Mouse (Mus musculus) CH12.LX (cell line): ENCODE data around the gene Irf4. TPM values are rescaled to one million over a fixed set of nuclear protein-coding genes. Genes with fewer than 3 reads are reported as not detected.

ENCODE experiments used
- DNase-seq: peaks from one replicate; pipeline ENCODE4 v3.0.0-alpha.2; 2013; ENCODE audit errors: extremely low read depth
- H3K27ac ChIP-seq: 2 replicates; pipeline ENCODE4 v1.5.1; 2012; ENCODE audit warnings: low read depth, mild to moderate bottlenecking, control low read depth, moderate library complexity; ENCODE audit not compliant: insufficient read depth
- H3K27me3 ChIP-seq: replicated peaks from 2 replicates; pipeline ENCODE3; 2012; ENCODE audit warnings: inconsistent platforms
- H3K36me3 ChIP-seq, 2 experiments: replicated peaks in 1 of 2; 2 replicates each; pipeline versions ENCODE3 to v1.6.1; 2012; ENCODE audit warnings: inconsistent platforms in 1 of 2, low read length in 1 of 2, mild to moderate bottlenecking in 1 of 2, mixed read lengths in 1 of 2, moderate library complexity in 1 of 2; ENCODE audit not compliant: control insufficient read depth in 1 of 2, insufficient read depth in 1 of 2
- H3K4me1 ChIP-seq, 2 experiments: 2 replicates each; pipeline ENCODE4 v1.6.1; 2012; ENCODE audit warnings: inconsistent platforms in 1 of 2, moderate library complexity in 1 of 2; ENCODE audit not compliant: insufficient read depth in 2 of 2, control insufficient read depth in 1 of 2
- H3K4me2 ChIP-seq: 2 replicates; pipeline ENCODE4 v1.6.1; 2012; ENCODE audit warnings: low read depth, mild to moderate bottlenecking, control low read depth; ENCODE audit not compliant: poor library complexity, insufficient read depth, severe bottlenecking
- H3K4me3 ChIP-seq, 3 experiments: fragments of 150-350 bp in 1 of 3; sonication (generic) in 1 of 3; replicated peaks in 1 of 3; 2 replicates each; pipeline versions ENCODE3 to v1.5.1; 2011 to 2012; ENCODE audit warnings: low read depth in 2 of 3, low read length in 2 of 3, mild to moderate bottlenecking in 2 of 3, moderate library complexity in 2 of 3, control low read depth in 1 of 3, improper control_type of control experiment in 1 of 3, inconsistent platforms in 1 of 3, mixed read lengths in 1 of 3; ENCODE audit not compliant: poor library complexity in 1 of 3
- H3K79me2 ChIP-seq: replicated peaks from 2 replicates; pipeline ENCODE4 v1.6.1; 2012; ENCODE audit warnings: mild to moderate bottlenecking, moderate library complexity; ENCODE audit not compliant: control insufficient read depth, poor library complexity, insufficient read depth, severe bottlenecking; ENCODE audit errors: extremely low read depth
- H3K9ac ChIP-seq: 2 replicates; pipeline ENCODE4 v1.6.1; 2012; ENCODE audit warnings: low read depth, mild to moderate bottlenecking, control low read depth, moderate library complexity; ENCODE audit not compliant: insufficient read depth
- H3K9me3 ChIP-seq: replicated peaks from 2 replicates; pipeline ENCODE3; 2012; ENCODE audit warnings: low read length, inconsistent platforms, mixed read lengths
- BHLHE40 ChIP-seq: IDR thresholded peaks from 2 replicates; pipeline ENCODE4 v1.6.1; 2011; ENCODE audit warnings: mild to moderate bottlenecking, low read depth, low read length, improper control_type of control experiment
- CHD1 ChIP-seq: IDR thresholded peaks from 2 replicates; pipeline ENCODE4 v1.6.1; 2012; ENCODE audit warnings: low read depth, low read length, improper control_type of control experiment, inconsistent platforms
- CHD2 ChIP-seq: IDR thresholded peaks from 2 replicates; pipeline ENCODE4 v1.6.1; 2011; ENCODE audit warnings: low read length, improper control_type of control experiment
- CTCF ChIP-seq, 2 experiments: IDR thresholded peaks in 1 of 2; conservative IDR thresholded peaks in 1 of 2; 2 replicates each; pipeline ENCODE4 v1.5.1; 2011 to 2012; ENCODE audit warnings: low read depth in 2 of 2, low read length in 2 of 2, improper control_type of control experiment in 1 of 2, inconsistent platforms in 1 of 2, mild to moderate bottlenecking in 1 of 2, moderate library complexity in 1 of 2
- E2F4 ChIP-seq: IDR thresholded peaks from 2 replicates; pipeline ENCODE4 v1.6.1; 2011; ENCODE audit warnings: low read depth, low read length, improper control_type of control experiment; ENCODE audit not compliant: insufficient replicate concordance
- ELF1 ChIP-seq: IDR thresholded peaks from 2 replicates; pipeline ENCODE4 v1.6.1; 2014; ENCODE audit warnings: low read depth, mild to moderate bottlenecking, inconsistent platforms, low read length, improper control_type of control experiment
- EP300 ChIP-seq: IDR thresholded peaks from 2 replicates; pipeline ENCODE4 v1.6.1; 2011; ENCODE audit warnings: low read length, improper control_type of control experiment
- ETS1 ChIP-seq: conservative IDR thresholded peaks from 2 replicates; pipeline ENCODE4 v1.6.1; 2012; ENCODE audit warnings: low read depth, mild to moderate bottlenecking, inconsistent platforms, low read length, improper control_type of control experiment, moderate library complexity
- GABPA ChIP-seq: IDR thresholded peaks from 2 replicates; pipeline ENCODE4 v1.6.1; 2012; ENCODE audit warnings: low read depth, low read length, improper control_type of control experiment, inconsistent platforms; ENCODE audit not compliant: insufficient replicate concordance
- HCFC1 ChIP-seq: IDR thresholded peaks from 2 replicates; pipeline ENCODE4 v1.6.1; 2012; ENCODE audit warnings: low read depth, mild to moderate bottlenecking, inconsistent platforms, low read length, improper control_type of control experiment
- IRF4 ChIP-seq: IDR thresholded peaks from 2 replicates; pipeline ENCODE4 v1.6.1; 2014; ENCODE audit warnings: low read depth, mild to moderate bottlenecking, inconsistent platforms, low read length, improper control_type of control experiment
- JUN ChIP-seq: IDR thresholded peaks from 2 replicates; pipeline ENCODE4 v1.6.1; 2011; ENCODE audit warnings: low read depth, mild to moderate bottlenecking, low read length, improper control_type of control experiment, moderate library complexity; ENCODE audit not compliant: insufficient read depth
- JUND ChIP-seq: conservative IDR thresholded peaks from 2 replicates; pipeline ENCODE4 v1.6.1; 2011; ENCODE audit warnings: low read depth, low read length, improper control_type of control experiment
- KAT2A ChIP-seq: IDR thresholded peaks from 2 replicates; pipeline ENCODE4 v1.6.1; 2012; ENCODE audit warnings: low read length, improper control_type of control experiment, inconsistent platforms; ENCODE audit not compliant: insufficient replicate concordance
- MAFK ChIP-seq: IDR thresholded peaks from 2 replicates; pipeline ENCODE4 v1.6.1; 2011; ENCODE audit warnings: low read length, improper control_type of control experiment; ENCODE audit not compliant: insufficient replicate concordance
- MAX ChIP-seq: IDR thresholded peaks from 2 replicates; pipeline ENCODE4 v1.6.1; 2011; ENCODE audit warnings: low read length, improper control_type of control experiment
- MAZ ChIP-seq: IDR thresholded peaks from 2 replicates; pipeline ENCODE4 v1.6.1; 2012; ENCODE audit warnings: low read depth, mild to moderate bottlenecking, inconsistent platforms, low read length, improper control_type of control experiment, moderate library complexity
- MEF2A ChIP-seq: IDR thresholded peaks from 2 replicates; pipeline ENCODE4 v1.6.1; 2014; ENCODE audit warnings: low read depth, mild to moderate bottlenecking, inconsistent platforms, low read length, improper control_type of control experiment, borderline replicate concordance
- MXI1 ChIP-seq: IDR thresholded peaks from 2 replicates; pipeline ENCODE4 v1.6.1; 2011; ENCODE audit warnings: mild to moderate bottlenecking, low read depth, low read length, improper control_type of control experiment
- MYC ChIP-seq: IDR thresholded peaks from 2 replicates; pipeline ENCODE4 v1.6.1; 2011; ENCODE audit warnings: low read depth, mild to moderate bottlenecking, improper control_type of control experiment, low read length
- NELFE ChIP-seq: IDR thresholded peaks from 2 replicates; pipeline ENCODE4 v1.6.1; 2011; ENCODE audit warnings: low read depth, low read length, improper control_type of control experiment
- NRF1 ChIP-seq: IDR thresholded peaks from 2 replicates; pipeline ENCODE4 v1.6.1; 2014; ENCODE audit warnings: low read depth, mild to moderate bottlenecking, inconsistent platforms, low read length, improper control_type of control experiment, moderate library complexity
- PAX5 ChIP-seq: IDR thresholded peaks from 2 replicates; pipeline ENCODE4 v1.6.1; 2012; ENCODE audit warnings: low read length, inconsistent platforms, mixed read lengths
- POLR2A ChIP-seq: IDR thresholded peaks from 2 replicates; pipeline ENCODE4 v1.6.1; 2011; ENCODE audit warnings: low read depth, mild to moderate bottlenecking, improper control_type of control experiment, low read length
- POLR2AphosphoS2 ChIP-seq: IDR thresholded peaks from 2 replicates; pipeline ENCODE4 v1.6.1; 2011; ENCODE audit warnings: low read depth, low read length, improper control_type of control experiment
- RAD21 ChIP-seq: IDR thresholded peaks from 2 replicates; pipeline ENCODE4 v1.6.1; 2011; ENCODE audit warnings: low read depth, mild to moderate bottlenecking, low read length, improper control_type of control experiment, moderate library complexity
- RCOR1 ChIP-seq: conservative IDR thresholded peaks from 2 replicates; pipeline ENCODE4 v1.6.1; 2012; ENCODE audit warnings: low read depth, mild to moderate bottlenecking, inconsistent platforms, low read length, improper control_type of control experiment
- SIN3A ChIP-seq: IDR thresholded peaks from 2 replicates; pipeline ENCODE4 v1.6.1; 2012; ENCODE audit warnings: low read length, improper control_type of control experiment, inconsistent platforms
- SMC3 ChIP-seq: IDR thresholded peaks from 2 replicates; pipeline ENCODE4 v1.6.1; 2011; ENCODE audit warnings: low read depth, low read length, improper control_type of control experiment
- TBP ChIP-seq: conservative IDR thresholded peaks from 2 replicates; pipeline ENCODE4 v1.6.1; 2011; ENCODE audit warnings: low read depth, low read length, improper control_type of control experiment
- TCF12 ChIP-seq: IDR thresholded peaks from 2 replicates; pipeline ENCODE4 v1.6.1; 2014; ENCODE audit warnings: low read depth, mild to moderate bottlenecking, inconsistent platforms, low read length, improper control_type of control experiment
- UBTF ChIP-seq: IDR thresholded peaks from 2 replicates; pipeline ENCODE4 v1.6.1; 2012; ENCODE audit warnings: low read depth, mild to moderate bottlenecking, inconsistent platforms, low read length, improper control_type of control experiment, moderate library complexity
- USF1 ChIP-seq: IDR thresholded peaks from 2 replicates; pipeline ENCODE4 v1.6.1; 2014; ENCODE audit warnings: low read depth, mild to moderate bottlenecking, inconsistent platforms, low read length, improper control_type of control experiment
- USF2 ChIP-seq: conservative IDR thresholded peaks from 2 replicates; pipeline ENCODE4 v1.6.1; 2011; ENCODE audit warnings: low read depth, low read length, improper control_type of control experiment
- ZC3H11A ChIP-seq: IDR thresholded peaks from 2 replicates; pipeline ENCODE4 v1.6.1; 2012; ENCODE audit warnings: low read depth, mild to moderate bottlenecking, inconsistent platforms, low read length, improper control_type of control experiment
- ZKSCAN1 ChIP-seq: IDR thresholded peaks from 2 replicates; pipeline ENCODE4 v1.6.1; 2012; ENCODE audit warnings: low read depth, inconsistent platforms, low read length, improper control_type of control experiment, borderline replicate concordance
- ZMIZ1 ChIP-seq: IDR thresholded peaks from 2 replicates; pipeline ENCODE4 v1.6.1; 2012; ENCODE audit warnings: low read depth, mild to moderate bottlenecking, inconsistent platforms, low read length, improper control_type of control experiment
- ZNF384 ChIP-seq: IDR thresholded peaks from 2 replicates; pipeline ENCODE4 v1.6.1; 2012; ENCODE audit warnings: low read depth, low read length, improper control_type of control experiment, inconsistent platforms
- dilution Hi-C: fragments of 300-500 bp; cut with MboI; formaldehyde crosslinking; loops from 2 replicates; pipeline ENCODE4 v1.14.3; 2020; ENCODE audit warnings: low sequenced_read_pairs; ENCODE audit not compliant: extremely low pct_unique_long_range_greater_than_20kb, extremely low pct_ligation_motif_present
- in situ Hi-C: fragments of 300-500 bp; cut with MboI; formaldehyde crosslinking; loops from 3 replicates; pipeline ENCODE4 v1.14.3; 2019; ENCODE audit warnings: low sequenced_read_pairs, low pct_ligation_motif_present, low pct_unique_long_range_greater_than_20kb, mixed read lengths
- polyA plus RNA-seq: library from polyadenylated mRNA; unstranded; fragments of >175 nt; gene quantifications from 2 replicates; pipeline ENCODE4 v1.2.1, GENCODE M21; 2012; ENCODE audit warnings: low read depth; ENCODE audit not compliant: insufficient read length
- total RNA-seq, 2 experiments: library from RNA; depleted of rRNA; stranded (reverse); fragments of 300-350 nt in 1 of 2; fragments of >200 nt in 1 of 2; gene quantifications; 2 replicates each; pipeline ENCODE4 v1.2.3; 2012 to 2014

Gene Irf4
- total and polyA plus RNA-seq, 3 experiments, result 81.7 to 142 (median 115) TPM

GRCm38 (mm10) chr13:30726879-30727278 is 22.1 kb upstream of the Irf4 start:
- peaks cover 42 to 89% of the 10 kb centered on the region in 2 experiments for H3K4me1 ChIP-seq
- H3K4me2 ChIP-seq, result 0 out of 2 replicates have a peak overlapping the region, but pooled peaks have one; percentile 27
- no peak overlapping the region for H3K4me3 ChIP-seq
- dilution Hi-C loops, result no loop called here
- peaks cover 6% of the 10 kb centered on the region for H3K9me3 ChIP-seq
- peak overlapping the region; percentile 90 for H3K27ac ChIP-seq
- no peaks in the 10 kb centered on the region for H3K27me3 ChIP-seq
- H3K9ac ChIP-seq, result no peak overlapping the region
- no peaks in the 10 kb centered on the region for H3K36me3 ChIP-seq
- no peaks in the 10 kb centered on the region for H3K79me2 ChIP-seq
- peak; percentile 80 for TF ChIP-seq IRF4
- no peak for TF ChIP-seq ZC3H11A
- no peak; the same call in 1 of the 2 replicates for TF ChIP-seq USF1
- no peak for TF ChIP-seq TBP
- peak; percentile 97 for TF ChIP-seq MYC
- peak; percentile 92 for TF ChIP-seq BHLHE40
- no peak for TF ChIP-seq GABPA
- TF ChIP-seq CHD1, result 0 out of 2 replicates have a peak, but pooled peaks have one; percentile 56
- TF ChIP-seq MXI1, result peak; percentile 83; the same call in 1 of the 2 replicates
- TF ChIP-seq MAFK, result peak; percentile 27; the same call in 1 of the 2 replicates
- peak; percentile 73 for TF ChIP-seq EP300
- TF ChIP-seq UBTF, result no peak
- TF ChIP-seq NELFE, result no peak
- TF ChIP-seq MAX, result peak; percentile 96
- no peak for TF ChIP-seq CTCF (conservative IDR thresholded peaks at IDR 0.05 in 1 of 2, IDR thresholded peaks at IDR 0.05 in 1 of 2; ENCODE audit: low read depth in 2 of 2, low read length in 2 of 2)
- no peak for TF ChIP-seq POLR2A
- TF ChIP-seq CHD2, result peak; percentile 70
- no peak for TF ChIP-seq E2F4
- TF ChIP-seq POLR2AphosphoS2, result no peak
- TF ChIP-seq NRF1, result no peak
- TF ChIP-seq KAT2A, result no peak
- TF ChIP-seq SMC3, result no peak; the same call in 1 of the 2 replicates
- peak; percentile 34; the same call in 1 of the 2 replicates for TF ChIP-seq ZNF384
- TF ChIP-seq MEF2A, result peak; percentile 70; the same call in 1 of the 2 replicates
- peak; percentile 33; the same call in 1 of the 2 replicates for TF ChIP-seq RCOR1
- TF ChIP-seq SIN3A, result peak; percentile 46
- no peak for TF ChIP-seq USF2
- TF ChIP-seq ZKSCAN1, result no peak
- peak; percentile 74; the same call in 1 of the 2 replicates for TF ChIP-seq MAZ
- TF ChIP-seq HCFC1, result peak; percentile 36; the same call in 1 of the 2 replicates
- TF ChIP-seq JUN, result peak; percentile 15; the same call in 1 of the 2 replicates
- TF ChIP-seq PAX5, result no peak
- TF ChIP-seq ZMIZ1, result no peak
- TF ChIP-seq ELF1, result 0 out of 2 replicates have a peak, but pooled peaks have one; percentile 16
- TF ChIP-seq RAD21, result no peak
- no peak; the same call in 1 of the 2 replicates for TF ChIP-seq JUND
- TF ChIP-seq ETS1, result peak; percentile 88
- TF ChIP-seq TCF12, result 0 out of 2 replicates have a peak, but pooled peaks have one; percentile 50
- DNase-seq, result peak; percentile 76
- in situ Hi-C loops, result no loop called here
